ENCODE assay signal across 8 mouse cellular contexts in genomic region chr2:18586925-18587724, GRCm38 (mm10).
DNase-seq lines count a peak whose midpoint lies in the region; ATAC-seq and TF ChIP-seq lines count a peak whose summit lies in the region.

No protein-coding gene starts in this region.

- no peaks in the 10 kb centered on the region for H3K36me3 ChIP-seq in embryonic facial prominence, embryonic 12.5 days
- no peaks in the 10 kb centered on the region for H3K36me3 ChIP-seq in midbrain, embryonic 11.5 days (ENCODE audit: control insufficient read depth, insufficient read depth, low read length)
- H3K36me3 ChIP-seq in small intestine, adult 2 months (ENCODE audit: control insufficient read depth, insufficient read depth, low read length) = no peaks in the 10 kb centered on the region

- 1% methylated on average over 31 of the region's 31 CpGs for WGBS in embryonic facial prominence, embryonic 12.5 days
- 1% methylated on average over 31 of the region's 31 CpGs for WGBS in midbrain, embryonic 11.5 days
- WGBS in small intestine, adult 2 months = 1% methylated on average over 31 of the region's 31 CpGs

- no peaks in the 10 kb centered on the region for H3K4me1 ChIP-seq in embryonic facial prominence, embryonic 12.5 days
- H3K4me1 ChIP-seq in midbrain, embryonic 11.5 days (ENCODE audit: control insufficient read depth, insufficient read depth, low read length) = 0 out of 2 replicates have a peak, but pooled peaks cover 2% of the 10 kb centered on the region
- H3K4me1 ChIP-seq in small intestine, adult 2 months (ENCODE audit: control insufficient read depth, insufficient read depth, insufficient read length, low read length) = no peaks in the 10 kb centered on the region; the same call in 1 of the 2 replicates

- H3K4me2 ChIP-seq in embryonic facial prominence, embryonic 12.5 days (replicated peaks) = peak overlapping the region; percentile 55
- peak overlapping the region; percentile 63 for H3K4me2 ChIP-seq in midbrain, embryonic 11.5 days

- intact Hi-C loops in left cerebral cortex, postnatal 4 days (cut with DNase I) = loop anchor here (5.0 to 10.0 kb wide), 2 partner anchors 85 to 192 kb away; partner anchors contain the start of genes Commd3 and Dnajc1

- no peak for TF ChIP-seq POLR2A in small intestine, adult 2 months (IDR thresholded peaks at IDR 0.05; ENCODE audit: low read depth, low read length)

- no peak for TF ChIP-seq CTCF in small intestine, adult 2 months (IDR thresholded peaks at IDR 0.05; ENCODE audit: extremely low read depth, insufficient read length, insufficient replicate concordance, low read depth, low read length)

- peaks cover 3% of the 10 kb centered on the region; the same call in 1 of the 2 replicates for H3K27me3 ChIP-seq in embryonic facial prominence, embryonic 12.5 days
- H3K27me3 ChIP-seq in midbrain, embryonic 11.5 days (ENCODE audit: control insufficient read depth, insufficient read depth, low read length) = no peaks in the 10 kb centered on the region
- peaks cover 7% of the 10 kb centered on the region; the same call in 1 of the 2 replicates for H3K27me3 ChIP-seq in small intestine, adult 2 months (ENCODE audit: control insufficient read depth, insufficient read depth, low read length)

- peak overlapping the region; percentile 60 for H3K4me3 ChIP-seq in embryonic facial prominence, embryonic 12.5 days
- H3K4me3 ChIP-seq in midbrain, embryonic 11.5 days (ENCODE audit: low read depth, low read length) = peak overlapping the region; percentile 55
- peak overlapping the region; percentile 57 for H3K4me3 ChIP-seq in small intestine, adult 2 months (ENCODE audit: low read depth, low read length)

- H3K27ac ChIP-seq in embryonic facial prominence, embryonic 12.5 days = no peak overlapping the region; the same call in 1 of the 2 replicates
- H3K27ac ChIP-seq in midbrain, embryonic 11.5 days (ENCODE audit: low read depth, low read length) = no peak overlapping the region
- no peak overlapping the region for H3K27ac ChIP-seq in small intestine, adult 2 months (ENCODE audit: insufficient read depth, low read depth, low read length)

- peak; percentile 87 for DNase-seq in 3T3-L1 (ENCODE audit: low read depth, low spot score)
- peak; percentile 83 for DNase-seq in adrenal gland, postnatal 25 days
- DNase-seq in heart, adult 11 months = peak; percentile 94
- DNase-seq in kidney, adult 11 months = peak; percentile 66
- peak; percentile 83 for DNase-seq in left cerebral cortex, postnatal 4 days
- peak; percentile 100 for DNase-seq in midbrain, embryonic 11.5 days (ENCODE audit: low spot score, missing footprints)

- ATAC-seq in embryonic facial prominence, embryonic 12.5 days (ENCODE audit: insufficient number of reproducible peaks, insufficient read depth, low FRiP score, low TSS enrichment) = 0 out of 2 replicates have a peak, but pooled peaks have one; percentile 28
- ATAC-seq in midbrain, embryonic 11.5 days (ENCODE audit: low FRiP score) = peak; percentile 83

- no peaks in the 10 kb centered on the region for H3K9me3 ChIP-seq in embryonic facial prominence, embryonic 12.5 days
- no peaks in the 10 kb centered on the region for H3K9me3 ChIP-seq in midbrain, embryonic 11.5 days (ENCODE audit: control insufficient read depth, low read length)

- H3K9ac ChIP-seq in embryonic facial prominence, embryonic 12.5 days = peak overlapping the region; percentile 52
- peak overlapping the region; percentile 47 for H3K9ac ChIP-seq in midbrain, embryonic 11.5 days (ENCODE audit: low read length)
